Mouse (Mus musculus) central nervous system, embryonic 14 days (tissue): ENCODE results near the gene Olfr53. TPM values are rescaled to one million over a fixed set of nuclear protein-coding genes. Genes with fewer than 3 reads are reported as not detected.

Experiments used
- polyA plus RNA-seq: library from polyadenylated mRNA; depleted of rRNA; stranded (reverse); fragments of >200 nt; gene quantifications from 2 replicates; pipeline ENCODE4 v1.2.3, GENCODE M21; 2012; rRNA removed

The Olfr53 gene
- polyA plus RNA-seq, result not detected in 2 replicates

GRCm38 (mm10) chr7:140646152-140646551 lies at the start of gene Olfr53:
Gene Olfr53 (plus strand): TSS chr7:140646452.

GRCm38 (mm10) chr7:140600969-140601368 lies 45.3 kb upstream of the Olfr53 start, which contains the start of gene Olfr46:
Gene Olfr46 (plus strand): TSS chr7:140601269.

GRCm38 (mm10) chr7:140628670-140629069 lies 17.6 kb upstream of the Olfr53 start, which contains the start of gene Olfr61:
Gene Olfr61 (plus strand): TSS chr7:140628970.

DNA sequence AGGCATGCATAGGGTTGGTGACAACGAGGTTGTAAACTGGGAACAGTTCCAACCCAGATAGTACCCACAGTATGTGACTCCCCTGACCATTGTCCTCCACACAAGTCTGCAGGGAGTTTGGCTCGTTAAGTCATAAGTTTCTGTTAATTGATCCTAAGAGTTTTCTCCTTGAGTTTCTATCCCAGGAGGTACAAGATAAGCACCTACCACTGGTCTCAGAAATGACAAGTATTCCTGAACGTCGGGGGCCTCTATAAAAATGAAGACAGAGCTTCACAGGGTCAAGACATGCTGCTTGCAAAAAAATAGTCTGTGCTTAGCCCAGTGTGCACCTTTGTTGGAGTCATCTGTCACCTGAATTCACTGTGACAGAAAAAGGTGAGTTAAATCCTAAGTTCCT lies 13.4 kb downstream of the Olfr53 start, which contains the start of gene Olfr539:
Gene Olfr539, plus strand, starts transcription at position 301 of the 400 bp plus-strand sequence.

GRCm38 (mm10) chr7:140681651-140682050 lies 35.4 kb downstream of the Olfr53 start, which contains the start of gene Olfr45:
Gene Olfr45 (plus strand): TSS chr7:140681951.

GRCm38 (mm10) chr7:140696967-140697366 lies 50.7 kb downstream of the Olfr53 start, which contains the start of gene Olfr541:
Gene Olfr541 (plus strand): TSS chr7:140697267.

Other genes starting within 250 kb of the Olfr53 start
- not detected in 2 replicates for gene Olfr531, start 243.5 kb upstream of the Olfr53 start, polyA plus RNA-seq
- gene Olfr532, start 224.8 kb upstream of the Olfr53 start, polyA plus RNA-seq, result not detected in 2 replicates
- not detected in 2 replicates for gene Olfr533, start 183.1 kb upstream of the Olfr53 start, polyA plus RNA-seq
- not detected in 2 replicates for gene Olfr535, start 162.2 kb upstream of the Olfr53 start, polyA plus RNA-seq
- not detected in 2 replicates for gene Olfr536, start 139.1 kb upstream of the Olfr53 start, polyA plus RNA-seq
- not detected in 2 replicates for gene Olfr538, start 78.6 kb upstream of the Olfr53 start, polyA plus RNA-seq
- gene Olfr46, start 45.2 kb upstream of the Olfr53 start, polyA plus RNA-seq, result not detected in 2 replicates
- not detected in 2 replicates for gene Olfr61, start 17.5 kb upstream of the Olfr53 start, polyA plus RNA-seq
- gene Olfr539, start 13.5 kb downstream of the Olfr53 start, polyA plus RNA-seq, result 0.01 and 0.04 TPM in 2 replicates
- gene Olfr45, start 35.5 kb downstream of the Olfr53 start, polyA plus RNA-seq, result not detected in 2 replicates
- not detected in 2 replicates for gene Olfr541, start 50.8 kb downstream of the Olfr53 start, polyA plus RNA-seq
- not detected in 2 replicates for gene Cyp2e1, start 117.3 kb downstream of the Olfr53 start, polyA plus RNA-seq
- gene Syce1, start 141.4 kb downstream of the Olfr53 start, polyA plus RNA-seq, result 0.21 and 0.36 TPM in 2 replicates
- gene Zfp941, start 175.7 kb downstream of the Olfr53 start, polyA plus RNA-seq, result 9.1 and 11.1 TPM in 2 replicates
- 0.07 and 0.84 TPM in 2 replicates for gene Urah, start 188.6 kb downstream of the Olfr53 start, polyA plus RNA-seq
- not detected in 2 replicates for gene Scgb1c1, start 199.1 kb downstream of the Olfr53 start, polyA plus RNA-seq
- 0.05 TPM in 2 replicates for gene Odf3, start 201.4 kb downstream of the Olfr53 start, polyA plus RNA-seq
- gene Gm45785, start 209.9 kb downstream of the Olfr53 start, polyA plus RNA-seq, result 0.13 and 0.15 TPM in 2 replicates
- 88.7 and 90.0 TPM in 2 replicates for gene Ric8a, start 210.5 kb downstream of the Olfr53 start, polyA plus RNA-seq
- gene Bet1l, start 211.1 kb downstream of the Olfr53 start, polyA plus RNA-seq, result 29.4 and 35.4 TPM in 2 replicates
- 150 and 161 TPM in 2 replicates for gene Psmd13, start 235.5 kb downstream of the Olfr53 start, polyA plus RNA-seq
- gene Sirt3, start 235.9 kb downstream of the Olfr53 start, polyA plus RNA-seq, result 38.9 and 39.2 TPM in 2 replicates